Mouse (Mus musculus): Measurements from ENCODE around the gene Prdm2. TPM values are rescaled to one million over a fixed set of nuclear protein-coding genes. Genes with fewer than 3 reads are reported as not detected.

Gene Prdm2
- polyA plus RNA-seq, 1 experiment from 2014 or later, result 4.0 TPM

DNA sequence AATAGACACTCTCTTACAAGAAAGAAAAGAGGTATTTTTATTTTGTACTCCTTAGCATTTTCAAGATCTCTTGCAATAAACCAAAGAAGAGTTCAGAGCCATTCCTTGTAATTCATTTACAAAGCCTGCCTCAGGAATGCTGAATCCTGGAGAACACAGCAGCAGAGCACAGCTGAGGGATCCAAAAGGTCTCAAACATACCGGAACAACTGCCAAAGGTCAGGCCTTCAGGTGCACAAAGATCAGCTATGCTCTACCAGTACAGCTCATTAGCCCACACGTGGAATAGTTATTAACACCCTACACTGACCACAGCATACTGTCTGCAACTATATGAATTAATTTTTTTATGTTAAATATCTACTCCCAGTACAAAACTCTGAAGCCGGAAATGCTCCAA, 44.7 kb downstream of the Prdm2 start:
- Histone ChIP-seq H3K4me2 (replicated peaks; ENCODE audit: low read depth) (no peak overlapping the region), H3K4me3 (ENCODE audit: low read depth, low read length) (no peak overlapping the region), H3K27ac (ENCODE audit: low read depth, low read length) (no peak overlapping the region), H3K9me3 (ENCODE audit: control insufficient read depth) (no peaks in the 10 kb centered on the region), H3K27me3 (replicated peaks; ENCODE audit: control insufficient read depth, insufficient read depth, low read length) (no peaks in the 10 kb centered on the region), H3K36me3 (ENCODE audit: control insufficient read depth, insufficient read depth) (peaks cover 7% of the 10 kb centered on the region; the same call in 1 of the 2 replicates), H3K9ac (ENCODE audit: low read depth, low read length) (no peak overlapping the region), H3K4me1 (replicated peaks; ENCODE audit: control insufficient read depth, insufficient read depth, low read length) (no peaks in the 10 kb centered on the region)
- ATAC-seq, result no peak
- WGBS, result 74% methylated on average over 3 of the region's 3 CpGs
- no peak for TF ChIP-seq CTCF (IDR thresholded peaks at IDR 0.05; ENCODE audit: low read depth)

GRCm38 (mm10) chr4:143161619-143162479, 50.9 kb downstream of the Prdm2 start:
- no peak for TF ChIP-seq CTCF (IDR thresholded peaks at IDR 0.05; ENCODE audit: low read depth)
- Histone ChIP-seq H3K4me3 (ENCODE audit: low read depth, low read length) (peak overlapping the region; percentile 59), H3K9ac (ENCODE audit: low read depth, low read length) (peak overlapping the region; percentile 70), H3K27me3 (replicated peaks; ENCODE audit: control insufficient read depth, insufficient read depth, low read length) (no peaks in the 10 kb centered on the region), H3K9me3 (ENCODE audit: control insufficient read depth) (no peaks in the 10 kb centered on the region), H3K4me1 (replicated peaks; ENCODE audit: control insufficient read depth, insufficient read depth, low read length) (peaks cover 5% of the 10 kb centered on the region; the same call in 1 of the 2 replicates), H3K36me3 (ENCODE audit: control insufficient read depth, insufficient read depth) (no peaks in the 10 kb centered on the region; the same call in 1 of the 2 replicates), H3K27ac (ENCODE audit: low read depth, low read length) (peak overlapping the region; percentile 97), H3K4me2 (replicated peaks; ENCODE audit: low read depth) (peak overlapping the region; percentile 69)
- WGBS, result under 1% methylated on average over 93 of the region's 102 CpGs
- peak; percentile 100 for ATAC-seq

- no peak for TF ChIP-seq CTCF (IDR thresholded peaks at IDR 0.05; ENCODE audit: low read depth)
- peaks cover 5% of the 10 kb centered on the region; the same call in 1 of the 2 replicates for H3K4me1 ChIP-seq (replicated peaks; ENCODE audit: control insufficient read depth, insufficient read depth, low read length)
- no peaks in the 10 kb centered on the region for H3K9me3 ChIP-seq (ENCODE audit: control insufficient read depth)
- peak overlapping the region; percentile 59 for H3K4me3 ChIP-seq (ENCODE audit: low read depth, low read length)
- no peaks in the 10 kb centered on the region for H3K27me3 ChIP-seq (replicated peaks; ENCODE audit: control insufficient read depth, insufficient read depth, low read length)
- peak overlapping the region; percentile 69 for H3K4me2 ChIP-seq (replicated peaks; ENCODE audit: low read depth)
- WGBS, result 32% methylated on average over 3 of the region's 3 CpGs
- ATAC-seq, result no peak
- no peak overlapping the region for H3K27ac ChIP-seq (ENCODE audit: low read depth, low read length)
- no peaks in the 10 kb centered on the region; the same call in 1 of the 2 replicates for H3K36me3 ChIP-seq (ENCODE audit: control insufficient read depth, insufficient read depth)
- peak overlapping the region; percentile 70 for H3K9ac ChIP-seq (ENCODE audit: low read depth, low read length)
Measured at GRCm38 (mm10) chr4:143160826-143161225, 52.0 kb downstream of the Prdm2 start.

DNA sequence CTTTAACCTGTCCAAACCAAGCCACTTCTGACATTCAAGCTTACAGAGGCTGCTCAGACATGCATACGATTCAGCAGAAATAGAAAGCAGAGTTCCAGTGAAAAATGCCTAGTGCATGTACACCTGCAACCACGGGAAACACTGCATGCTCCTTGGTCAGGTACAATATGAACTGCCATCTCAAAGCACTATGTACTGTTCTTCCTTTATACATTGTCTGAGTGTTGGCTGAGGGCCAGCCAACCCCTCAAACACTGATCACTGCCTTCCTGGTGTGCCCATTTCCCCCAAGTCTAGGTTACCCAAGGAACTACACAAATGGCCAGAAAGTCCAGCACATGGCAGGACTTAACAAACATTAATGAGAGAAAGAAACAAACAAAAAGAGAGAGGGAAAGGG, 53.5 kb downstream of the Prdm2 start:
- no peak for TF ChIP-seq CTCF (IDR thresholded peaks at IDR 0.05; ENCODE audit: low read depth)
- no peak overlapping the region for H3K27ac ChIP-seq (ENCODE audit: low read depth, low read length)
- no peaks in the 10 kb centered on the region for H3K27me3 ChIP-seq (replicated peaks; ENCODE audit: control insufficient read depth, insufficient read depth, low read length)
- H3K9ac ChIP-seq (ENCODE audit: low read depth, low read length), result no peak overlapping the region
- H3K4me2 ChIP-seq (replicated peaks; ENCODE audit: low read depth), result peak overlapping the region; percentile 28; the same call in 1 of the 2 replicates
- no peaks in the 10 kb centered on the region for H3K9me3 ChIP-seq (ENCODE audit: control insufficient read depth)
- H3K36me3 ChIP-seq (ENCODE audit: control insufficient read depth, insufficient read depth), result no peaks in the 10 kb centered on the region; the same call in 1 of the 2 replicates
- no peak for ATAC-seq
- H3K4me1 ChIP-seq (replicated peaks; ENCODE audit: control insufficient read depth, insufficient read depth, low read length), result peaks cover 5% of the 10 kb centered on the region; the same call in 1 of the 2 replicates
- 47% methylated on average over 2 of the region's 2 CpGs for WGBS
- H3K4me3 ChIP-seq (ENCODE audit: low read depth, low read length), result no peak overlapping the region

- Histone ChIP-seq H3K9me3 (ENCODE audit: control insufficient read depth) (no peaks in the 10 kb centered on the region), H3K4me2 (replicated peaks; ENCODE audit: low read depth) (no peak overlapping the region), H3K27ac (ENCODE audit: low read depth, low read length) (no peak overlapping the region), H3K27me3 (replicated peaks; ENCODE audit: control insufficient read depth, insufficient read depth, low read length) (no peaks in the 10 kb centered on the region), H3K4me3 (ENCODE audit: low read depth, low read length) (no peak overlapping the region), H3K4me1 (replicated peaks; ENCODE audit: control insufficient read depth, insufficient read depth, low read length) (peaks cover 5% of the 10 kb centered on the region), H3K9ac (ENCODE audit: low read depth, low read length) (no peak overlapping the region), H3K36me3 (ENCODE audit: control insufficient read depth, insufficient read depth) (no peaks in the 10 kb centered on the region; the same call in 1 of the 2 replicates)
- ATAC-seq, result no peak
- 64% methylated on average over 4 of the region's 4 CpGs for WGBS
- TF ChIP-seq CTCF (IDR thresholded peaks at IDR 0.05; ENCODE audit: low read depth), result no peak
Measured at GRCm38 (mm10) chr4:143155871-143156270, 56.9 kb downstream of the Prdm2 start.

DNA sequence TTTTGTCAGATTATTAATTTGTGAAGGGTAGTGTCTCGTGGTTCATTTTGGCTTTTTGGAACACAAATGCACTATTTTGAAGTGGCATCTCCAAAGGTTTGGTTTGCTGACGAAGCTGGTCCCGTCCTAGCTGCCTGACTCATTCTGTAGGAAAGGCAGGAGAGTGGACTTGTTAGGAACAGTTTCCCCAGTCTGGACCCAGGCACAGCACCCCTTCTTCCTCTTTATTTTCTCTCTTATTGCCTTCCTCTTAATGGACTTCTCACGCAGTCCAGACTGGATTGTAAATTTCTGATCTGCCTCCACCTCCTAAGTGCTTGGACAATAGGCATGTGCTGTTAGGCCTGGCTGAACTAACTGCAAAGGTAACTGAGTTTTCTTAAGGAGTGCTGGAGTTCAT, 57.8 kb downstream of the Prdm2 start:
- no peaks in the 10 kb centered on the region; the same call in 1 of the 2 replicates for H3K36me3 ChIP-seq (ENCODE audit: control insufficient read depth, insufficient read depth)
- no peaks in the 10 kb centered on the region for H3K9me3 ChIP-seq (ENCODE audit: control insufficient read depth)
- TF ChIP-seq CTCF (IDR thresholded peaks at IDR 0.05; ENCODE audit: low read depth), result no peak
- peaks cover 5% of the 10 kb centered on the region for H3K4me1 ChIP-seq (replicated peaks; ENCODE audit: control insufficient read depth, insufficient read depth, low read length)
- WGBS, result 66% methylated on average over 4 of the region's 4 CpGs
- H3K4me2 ChIP-seq (replicated peaks; ENCODE audit: low read depth), result no peak overlapping the region
- no peak for ATAC-seq
- H3K9ac ChIP-seq (ENCODE audit: low read depth, low read length), result no peak overlapping the region
- no peak overlapping the region for H3K4me3 ChIP-seq (ENCODE audit: low read depth, low read length)
- no peak overlapping the region for H3K27ac ChIP-seq (ENCODE audit: low read depth, low read length)
- H3K27me3 ChIP-seq (replicated peaks; ENCODE audit: control insufficient read depth, insufficient read depth, low read length), result no peaks in the 10 kb centered on the region

All from intestine, postnatal 0 days (tissue).